Mouse (Mus musculus) midbrain, embryonic 12.5 days (tissue): ENCODE data around the gene Tead1. TPM values are rescaled to one million over a fixed set of nuclear protein-coding genes. Genes with fewer than 3 reads are reported as not detected.

Source experiments
- ATAC-seq: fragments of 200-750 bp; cut with Nextera tagmentation; 2 replicates; pipeline ENCODE4 v1.8.0; 2017; ENCODE audit warnings: low read depth, moderate TSS enrichment, moderate library complexity; ENCODE audit not compliant: low FRiP score
- H3K27ac ChIP-seq: fragments of 300-500 bp; sonication (generic); replicated peaks from 2 replicates; pipeline ENCODE4 v1.5.1; 2016; ENCODE audit warnings: mild to moderate bottlenecking
- H3K27me3 ChIP-seq: fragments of 300-500 bp; sonication (generic); 2 replicates; pipeline ENCODE4 v1.6.1; 2016; ENCODE audit warnings: mild to moderate bottlenecking
- H3K36me3 ChIP-seq: fragments of 300-500 bp; sonication (generic); 2 replicates; pipeline ENCODE4 v1.6.1; 2016
- H3K4me1 ChIP-seq: fragments of 300-500 bp; sonication (generic); 2 replicates; pipeline ENCODE4 v1.6.1; 2016
- H3K4me2 ChIP-seq: fragments of 300-500 bp; sonication (generic); replicated peaks from 2 replicates; pipeline ENCODE4 v1.6.1; 2016; ENCODE audit warnings: mild to moderate bottlenecking, moderate library complexity
- H3K4me3 ChIP-seq: fragments of 300-500 bp; sonication (generic); 2 replicates; pipeline ENCODE4 v1.5.1; 2016; ENCODE audit warnings: mild to moderate bottlenecking
- H3K9ac ChIP-seq: fragments of 300-500 bp; sonication (generic); replicated peaks from 2 replicates; pipeline ENCODE4 v1.6.1; 2016; ENCODE audit warnings: mild to moderate bottlenecking, moderate library complexity
- H3K9me3 ChIP-seq: fragments of 300-500 bp; sonication (generic); 2 replicates; pipeline ENCODE4 v1.6.1; 2016; ENCODE audit warnings: mild to moderate bottlenecking
- WGBS: fragments of 180-500 bp; shearing (Covaris S2); methylation state at CpG from one replicate; pipeline ENCODE4 v1.1.7; 2016; 5-methylcytosine and 5-hydroxymethylcytosine counted together
- polyA plus RNA-seq: library from polyadenylated mRNA; unstranded; fragments of >200 nt; fragmentation: Nextera tagmentation; extraction: Ambion mirVana; gene quantifications from 2 replicates; pipeline ENCODE4 v1.2.1, GENCODE M21; 2016

Tead1 gene
- polyA plus RNA-seq, 1 experiment from 2014 or later = 20.5 TPM

DNA sequence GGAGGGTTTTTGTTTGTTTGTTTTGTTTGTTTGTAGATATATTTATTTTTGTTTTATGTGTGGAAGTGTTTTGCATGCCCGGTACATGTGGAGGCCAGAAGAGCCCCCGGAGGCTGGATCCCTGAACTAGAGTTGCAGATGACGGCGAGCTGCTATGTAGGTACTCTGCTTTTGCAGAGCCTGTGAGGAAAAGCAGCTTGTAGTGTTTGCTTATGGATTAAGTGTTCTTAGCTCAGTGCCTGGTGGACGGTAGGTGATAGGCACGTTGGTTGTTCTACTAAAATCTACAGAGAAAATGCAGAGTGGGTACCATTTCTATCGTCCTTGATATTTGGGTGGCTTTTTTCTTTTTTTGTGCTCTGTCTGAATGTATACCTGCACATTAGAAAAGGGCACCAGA lies 192.6 kb downstream of the Tead1 start:
- no peaks in the 10 kb centered on the region for H3K27me3 ChIP-seq
- no peak for ATAC-seq
- peaks cover 7% of the 10 kb centered on the region for H3K4me1 ChIP-seq
- no peak overlapping the region for H3K4me3 ChIP-seq
- WGBS = 67% methylated on average over 7 of the region's 7 CpGs
- peaks cover 16% of the 10 kb centered on the region for H3K36me3 ChIP-seq
- no peak overlapping the region for H3K9ac ChIP-seq
- no peaks in the 10 kb centered on the region for H3K9me3 ChIP-seq
- no peak overlapping the region for H3K4me2 ChIP-seq
- H3K27ac ChIP-seq = no peak overlapping the region

- no peak overlapping the region for H3K27ac ChIP-seq
- H3K4me1 ChIP-seq = peaks cover 15% of the 10 kb centered on the region
- ATAC-seq = no peak
- 67% methylated on average over 9 of the region's 9 CpGs for WGBS
- H3K36me3 ChIP-seq = peaks cover 17% of the 10 kb centered on the region
- no peaks in the 10 kb centered on the region for H3K9me3 ChIP-seq
- H3K4me2 ChIP-seq = no peak overlapping the region
- no peak overlapping the region for H3K4me3 ChIP-seq
- H3K9ac ChIP-seq = no peak overlapping the region
- no peaks in the 10 kb centered on the region for H3K27me3 ChIP-seq
Observed at GRCm38 (mm10) chr7:112872435-112873196, 193.5 kb downstream of the Tead1 start.

- Histone ChIP-seq H3K27ac (no peak overlapping the region), H3K9ac (no peak overlapping the region), H3K4me3 (no peak overlapping the region), H3K4me1 (peaks cover 18% of the 10 kb centered on the region), H3K4me2 (no peak overlapping the region), H3K36me3 (peaks cover 15% of the 10 kb centered on the region), H3K9me3 (no peaks in the 10 kb centered on the region), H3K27me3 (no peaks in the 10 kb centered on the region)
- ATAC-seq = no peak
- WGBS = 84% methylated on average over 10 of the region's 10 CpGs
Observed at GRCm38 (mm10) chr7:112876128-112876527, 197.0 kb downstream of the Tead1 start.

- 0 out of 2 replicates have a peak overlapping the region, but pooled peaks have one; percentile 23 for H3K4me2 ChIP-seq
- 6% methylated on average over 8 of the region's 8 CpGs for WGBS
Observed at GRCm38 (mm10) chr7:112883791-112884274, 204.7 kb downstream of the Tead1 start.

GRCm38 (mm10) chr7:112885546-112885945 lies 206.4 kb downstream of the Tead1 start:
- 63% methylated on average over 8 of the region's 8 CpGs for WGBS
- no peaks in the 10 kb centered on the region for H3K27me3 ChIP-seq
- no peak overlapping the region for H3K4me2 ChIP-seq
- H3K4me1 ChIP-seq = peaks cover 46% of the 10 kb centered on the region
- no peak for ATAC-seq
- H3K9ac ChIP-seq = no peak overlapping the region
- no peaks in the 10 kb centered on the region for H3K9me3 ChIP-seq
- peak overlapping the region; percentile 15; the same call in 1 of the 2 replicates for H3K27ac ChIP-seq
- no peaks in the 10 kb centered on the region for H3K36me3 ChIP-seq
- H3K4me3 ChIP-seq = no peak overlapping the region

More at GRCm38 (mm10) chr7:112883791-112884274, 204.7 kb downstream of the Tead1 start:
- Histone ChIP-seq H3K27ac (peak overlapping the region; percentile 90), H3K9ac (0 out of 2 replicates have a peak overlapping the region, but pooled peaks have one; percentile 24), H3K4me3 (no peak overlapping the region), H3K9me3 (no peaks in the 10 kb centered on the region), H3K36me3 (no peaks in the 10 kb centered on the region), H3K4me1 (peaks cover 46% of the 10 kb centered on the region), H3K27me3 (no peaks in the 10 kb centered on the region)
- peak; percentile 98 for ATAC-seq

DNA sequence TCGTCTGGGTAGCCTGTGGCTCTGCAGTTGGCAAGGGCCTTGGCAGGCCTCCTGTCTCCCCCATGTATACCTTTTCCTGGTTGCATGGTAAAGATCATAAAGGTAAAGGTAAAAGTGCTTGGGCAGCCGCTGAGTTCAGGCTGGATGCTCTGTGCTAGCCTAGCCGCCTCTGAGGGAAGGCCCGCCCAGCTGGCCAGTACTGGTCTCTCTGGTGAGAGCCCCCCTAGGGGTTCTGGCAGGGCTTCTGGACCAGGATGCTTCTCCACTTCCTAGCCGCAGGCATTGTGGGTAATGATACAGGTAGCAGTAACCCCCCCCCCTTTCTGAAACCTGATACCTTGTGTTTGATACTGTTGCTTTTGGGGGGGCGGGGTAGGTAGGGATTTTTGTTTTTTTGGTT lies 212.8 kb downstream of the Tead1 start:
- H3K9me3 ChIP-seq = no peaks in the 10 kb centered on the region
- peaks cover 34% of the 10 kb centered on the region for H3K36me3 ChIP-seq
- H3K4me2 ChIP-seq = no peak overlapping the region
- no peak overlapping the region for H3K9ac ChIP-seq
- no peak for ATAC-seq
- no peak overlapping the region for H3K27ac ChIP-seq
- H3K27me3 ChIP-seq = no peaks in the 10 kb centered on the region
- H3K4me1 ChIP-seq = no peaks in the 10 kb centered on the region
- WGBS = 92% methylated on average over 6 of the region's 6 CpGs
- no peak overlapping the region for H3K4me3 ChIP-seq

GRCm38 (mm10) chr7:112892595-112892994 lies 213.5 kb downstream of the Tead1 start:
- Histone ChIP-seq H3K36me3 (peaks cover 34% of the 10 kb centered on the region), H3K27me3 (no peaks in the 10 kb centered on the region), H3K9ac (no peak overlapping the region), H3K4me3 (no peak overlapping the region), H3K9me3 (no peaks in the 10 kb centered on the region), H3K4me2 (no peak overlapping the region), H3K27ac (no peak overlapping the region), H3K4me1 (no peaks in the 10 kb centered on the region)
- ATAC-seq = no peak
- WGBS = 55% methylated on average over 5 of the region's 5 CpGs

DNA sequence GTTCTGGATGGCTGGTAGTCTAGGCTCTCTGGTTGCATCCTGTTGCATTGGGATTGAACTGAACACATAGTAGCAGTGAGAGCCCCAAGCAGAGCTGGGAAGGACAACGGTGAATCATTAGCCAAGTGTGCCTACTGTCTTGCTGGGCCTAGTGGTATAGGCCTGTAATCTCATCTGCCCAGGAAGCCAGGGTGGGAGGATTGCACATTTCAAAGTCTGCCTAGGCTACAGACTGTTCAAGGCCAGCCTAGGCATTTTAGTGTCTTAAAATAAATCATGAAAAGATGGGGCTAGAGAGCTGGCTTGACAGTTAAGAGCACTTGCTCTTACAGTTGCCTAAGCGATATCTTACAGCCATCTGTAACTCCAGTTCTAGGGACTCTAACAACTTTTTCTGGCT lies 217.2 kb downstream of the Tead1 start:
- H3K9ac ChIP-seq = no peak overlapping the region
- H3K4me3 ChIP-seq = no peak overlapping the region
- H3K4me1 ChIP-seq = no peaks in the 10 kb centered on the region
- 92% methylated on average over 2 of the region's 2 CpGs for WGBS
- no peak overlapping the region for H3K27ac ChIP-seq
- H3K36me3 ChIP-seq = peaks cover 46% of the 10 kb centered on the region
- H3K4me2 ChIP-seq = no peak overlapping the region
- no peaks in the 10 kb centered on the region for H3K27me3 ChIP-seq
- H3K9me3 ChIP-seq = no peaks in the 10 kb centered on the region
- ATAC-seq = no peak

DNA sequence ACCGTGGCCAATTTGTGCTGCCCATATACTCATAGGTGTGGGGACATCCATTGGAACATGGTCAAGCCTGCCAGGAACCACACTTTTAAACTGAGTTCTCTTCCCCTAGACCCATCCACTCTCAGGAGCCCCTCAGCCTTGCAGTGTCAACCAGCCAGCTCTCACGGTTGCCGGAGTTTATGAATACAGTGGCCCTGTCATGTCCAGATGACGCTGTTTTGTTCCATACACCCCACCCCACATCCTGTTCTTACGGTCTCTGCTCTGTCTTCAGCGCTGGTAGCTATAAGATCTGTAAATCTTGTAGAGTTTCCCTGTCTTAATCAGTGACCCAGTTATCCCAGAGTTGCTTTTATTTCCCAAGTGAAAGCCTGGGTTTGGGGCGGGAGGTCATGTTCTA lies 222.6 kb downstream of the Tead1 start:
- ATAC-seq = no peak
- no peak overlapping the region for H3K27ac ChIP-seq
- H3K36me3 ChIP-seq = peaks cover 30% of the 10 kb centered on the region

DNA sequence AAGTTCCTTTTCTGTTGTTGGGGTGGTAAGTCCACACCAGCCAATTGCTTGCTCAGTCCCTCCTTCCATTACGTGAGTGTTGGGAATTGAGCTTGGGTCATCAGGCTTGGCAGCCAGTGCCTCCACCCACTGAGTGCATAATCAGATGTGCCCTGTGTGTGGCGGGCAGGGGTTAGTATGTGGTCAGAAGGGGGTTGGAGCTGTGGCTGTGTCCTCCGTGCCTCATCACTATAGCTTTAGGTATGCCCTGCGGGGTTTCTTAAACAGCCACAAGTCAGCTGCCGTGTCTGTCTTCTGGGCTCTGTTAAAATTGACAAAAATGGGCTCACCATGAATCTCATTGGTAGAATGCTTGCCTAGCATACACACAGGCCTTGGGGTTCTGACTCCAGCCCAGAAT lies 227.7 kb downstream of the Tead1 start:
- Histone ChIP-seq H3K27ac (no peak overlapping the region), H3K27me3 (peaks cover 4% of the 10 kb centered on the region), H3K9me3 (no peaks in the 10 kb centered on the region), H3K4me3 (no peak overlapping the region), H3K9ac (no peak overlapping the region), H3K4me2 (no peak overlapping the region), H3K4me1 (no peaks in the 10 kb centered on the region), H3K36me3 (peaks cover 11% of the 10 kb centered on the region)
- no peak for ATAC-seq
- WGBS = 79% methylated on average over 5 of the region's 5 CpGs

More for the DNA sequence above, 222.6 kb downstream of the Tead1 start:
- H3K4me1 ChIP-seq = no peaks in the 10 kb centered on the region
- H3K9me3 ChIP-seq = no peaks in the 10 kb centered on the region
- no peak overlapping the region for H3K4me3 ChIP-seq
- 91% methylated on average over 7 of the region's 7 CpGs for WGBS
- no peak overlapping the region for H3K4me2 ChIP-seq
- H3K27me3 ChIP-seq = peaks cover under 1% of the 10 kb centered on the region; the same call in 1 of the 2 replicates
- no peak overlapping the region for H3K9ac ChIP-seq

DNA sequence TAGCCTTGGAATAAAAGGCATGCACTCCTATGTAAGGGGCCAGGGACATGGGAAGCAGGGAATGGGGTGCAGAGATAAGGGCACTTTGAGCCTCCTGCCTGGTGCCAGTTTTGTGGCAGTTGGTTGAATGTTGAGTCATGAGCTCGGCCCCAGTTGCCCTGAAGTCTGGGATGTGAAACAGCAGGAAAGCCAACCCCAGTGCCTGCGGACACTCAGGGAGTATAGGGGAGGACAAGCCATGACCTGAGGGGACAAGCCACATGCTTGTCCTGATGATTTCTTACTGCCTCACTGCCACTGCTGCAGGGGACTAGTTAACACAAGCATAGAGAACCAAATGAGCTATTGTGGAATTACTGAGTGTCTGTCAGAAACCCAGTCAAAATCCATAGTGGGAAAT lies 228.3 kb downstream of the Tead1 start:
- no peak for ATAC-seq
- no peak overlapping the region for H3K27ac ChIP-seq
- no peak overlapping the region for H3K4me2 ChIP-seq
- peaks cover 5% of the 10 kb centered on the region for H3K36me3 ChIP-seq
- H3K4me3 ChIP-seq = no peak overlapping the region
- H3K9ac ChIP-seq = no peak overlapping the region
- WGBS = 80% methylated on average over 2 of the region's 2 CpGs
- H3K9me3 ChIP-seq = no peaks in the 10 kb centered on the region
- peaks cover 4% of the 10 kb centered on the region for H3K27me3 ChIP-seq
- no peaks in the 10 kb centered on the region for H3K4me1 ChIP-seq

GRCm38 (mm10) chr7:112909164-112909563 lies 230.0 kb downstream of the Tead1 start:
- no peaks in the 10 kb centered on the region for H3K4me1 ChIP-seq
- H3K27me3 ChIP-seq = peaks cover 4% of the 10 kb centered on the region
- no peak overlapping the region for H3K9ac ChIP-seq
- 88% methylated on average over 10 of the region's 10 CpGs for WGBS
- H3K9me3 ChIP-seq = no peaks in the 10 kb centered on the region
- no peak for ATAC-seq
- peaks cover 4% of the 10 kb centered on the region for H3K36me3 ChIP-seq
- no peak overlapping the region for H3K27ac ChIP-seq
- no peak overlapping the region for H3K4me2 ChIP-seq
- no peak overlapping the region for H3K4me3 ChIP-seq
